Mouse (Mus musculus) heart, embryonic 11.5 days (tissue): ENCODE measurements at regions not wholly inside any gene's neighbourhood (a gene's known extent, or its start where the extent isn't known, plus 50 kb on each side); places are given as distances from the start of the nearest gene placed in this dataset.

Experiments used
- ATAC-seq: fragments of 200-750 bp; cut with Nextera tagmentation; replicated peaks from 2 replicates; pipeline ENCODE4 v1.8.0; 2017; ENCODE audit warnings: moderate library complexity; ENCODE audit not compliant: insufficient number of reproducible peaks, low FRiP score, low TSS enrichment
- H3K27ac ChIP-seq: fragments of 300-500 bp; sonication (generic); 2 replicates; pipeline ENCODE4 v1.5.1; 2014; ENCODE audit warnings: mild to moderate bottlenecking, low read depth, low read length
- H3K27me3 ChIP-seq: fragments of 300-500 bp; sonication (generic); 2 replicates; pipeline ENCODE4 v1.6.1; 2014; ENCODE audit warnings: mild to moderate bottlenecking, low read length, mixed read lengths; ENCODE audit not compliant: control insufficient read depth, insufficient read depth
- H3K36me3 ChIP-seq: fragments of 300-500 bp; sonication (generic); 2 replicates; pipeline ENCODE4 v1.6.1; 2014; ENCODE audit warnings: mild to moderate bottlenecking, low read length, moderate library complexity, mixed read lengths; ENCODE audit not compliant: control insufficient read depth, insufficient read depth
- H3K4me1 ChIP-seq: fragments of 300-500 bp; sonication (generic); 2 replicates; pipeline ENCODE4 v1.6.1; 2014; ENCODE audit warnings: low read length; ENCODE audit not compliant: control insufficient read depth, insufficient read depth
- H3K4me2 ChIP-seq: fragments of 300-500 bp; sonication (generic); 2 replicates; pipeline ENCODE4 v1.6.1; 2014; ENCODE audit warnings: mild to moderate bottlenecking, moderate library complexity
- H3K4me3 ChIP-seq: fragments of 300-500 bp; sonication (generic); 2 replicates; pipeline ENCODE4 v1.5.1; 2014; ENCODE audit warnings: low read depth, low read length
- H3K9ac ChIP-seq: fragments of 300-500 bp; sonication (generic); 2 replicates; pipeline ENCODE4 v1.6.1; 2014; ENCODE audit warnings: mild to moderate bottlenecking, low read depth, low read length, moderate library complexity
- H3K9me3 ChIP-seq: fragments of 300-500 bp; sonication (generic); replicated peaks from 2 replicates; pipeline ENCODE4 v1.6.1; 2016; ENCODE audit warnings: low read length; ENCODE audit not compliant: control insufficient read depth
- WGBS: fragments of 180-500 bp; shearing (Covaris S2); extraction: QIAGEN DNeasy Blood & Tissue Kit; methylation state at CpG from one replicate; pipeline ENCODE4 v1.1.7; 2014; ENCODE audit not compliant: insufficient replicate concordance; 5-methylcytosine and 5-hydroxymethylcytosine counted together

- H3K4me2 ChIP-seq: no peak overlapping the region
- H3K9ac ChIP-seq: no peak overlapping the region
- H3K36me3 ChIP-seq: no peaks in the 10 kb centered on the region
- no peaks in the 10 kb centered on the region for H3K27me3 ChIP-seq
- no peaks in the 10 kb centered on the region for H3K9me3 ChIP-seq
- no peak for ATAC-seq
- H3K4me3 ChIP-seq: no peak overlapping the region
- WGBS: 67% methylated on average over 4 of the region's 4 CpGs
- H3K4me1 ChIP-seq: no peaks in the 10 kb centered on the region
- H3K27ac ChIP-seq: no peak overlapping the region
Observed at GRCm38 (mm10) chr13:107389535-107390150, 367.7 kb upstream of the Kif2a start.

- 54% methylated on average over 3 of the region's 3 CpGs for WGBS
- Histone ChIP-seq H3K27ac (no peak overlapping the region), H3K4me3 (no peak overlapping the region), H3K27me3 (no peaks in the 10 kb centered on the region), H3K4me2 (no peak overlapping the region), H3K36me3 (no peaks in the 10 kb centered on the region), H3K9ac (no peak overlapping the region), H3K4me1 (no peaks in the 10 kb centered on the region), H3K9me3 (no peaks in the 10 kb centered on the region)
- ATAC-seq: no peak
Observed at GRCm38 (mm10) chr13:107389074-107389473, 367.1 kb upstream of the Kif2a start.

GRCm38 (mm10) chr13:107378076-107378475, 356.1 kb upstream of the Kif2a start:
- no peak overlapping the region for H3K4me3 ChIP-seq
- no peak overlapping the region for H3K9ac ChIP-seq
- WGBS: 50% methylated on average over 1 of the region's 1 CpGs
- no peaks in the 10 kb centered on the region for H3K9me3 ChIP-seq
- H3K4me1 ChIP-seq: no peaks in the 10 kb centered on the region
- ATAC-seq: no peak
- no peaks in the 10 kb centered on the region for H3K36me3 ChIP-seq
- H3K27ac ChIP-seq: no peak overlapping the region
- H3K4me2 ChIP-seq: no peak overlapping the region
- H3K27me3 ChIP-seq: no peaks in the 10 kb centered on the region

- no peaks in the 10 kb centered on the region for H3K9me3 ChIP-seq
- WGBS: 76% methylated on average over 3 of the region's 3 CpGs
- no peak overlapping the region for H3K4me3 ChIP-seq
- H3K9ac ChIP-seq: no peak overlapping the region
- no peak for ATAC-seq
- H3K4me1 ChIP-seq: no peaks in the 10 kb centered on the region
- no peaks in the 10 kb centered on the region for H3K36me3 ChIP-seq
- H3K4me2 ChIP-seq: no peak overlapping the region
- no peaks in the 10 kb centered on the region for H3K27me3 ChIP-seq
- H3K27ac ChIP-seq: no peak overlapping the region
Observed at GRCm38 (mm10) chr13:107372666-107373065, 350.7 kb upstream of the Kif2a start.

- 35% methylated on average over 17 of the region's 17 CpGs for WGBS
- H3K4me1 ChIP-seq: no peaks in the 10 kb centered on the region
- H3K4me3 ChIP-seq: no peak overlapping the region
- H3K9me3 ChIP-seq: no peaks in the 10 kb centered on the region
- H3K9ac ChIP-seq: no peak overlapping the region
- no peak overlapping the region for H3K27ac ChIP-seq
- no peak for ATAC-seq
- H3K4me2 ChIP-seq: no peak overlapping the region
- H3K36me3 ChIP-seq: no peaks in the 10 kb centered on the region
- no peaks in the 10 kb centered on the region for H3K27me3 ChIP-seq
Observed at GRCm38 (mm10) chr13:107371616-107372582, 350.0 kb upstream of the Kif2a start.

GRCm38 (mm10) chr13:107367639-107368038, 345.7 kb upstream of the Kif2a start:
- no peak overlapping the region for H3K4me2 ChIP-seq
- 87% methylated on average over 9 of the region's 9 CpGs for WGBS
- no peaks in the 10 kb centered on the region for H3K36me3 ChIP-seq
- no peak overlapping the region for H3K9ac ChIP-seq
- H3K27ac ChIP-seq: no peak overlapping the region
- ATAC-seq: no peak
- no peaks in the 10 kb centered on the region for H3K4me1 ChIP-seq
- H3K9me3 ChIP-seq: no peaks in the 10 kb centered on the region
- H3K4me3 ChIP-seq: no peak overlapping the region
- no peaks in the 10 kb centered on the region for H3K27me3 ChIP-seq

- 80% methylated on average over 6 of the region's 6 CpGs for WGBS
- ATAC-seq: no peak
- H3K27ac ChIP-seq: no peak overlapping the region
- no peaks in the 10 kb centered on the region for H3K36me3 ChIP-seq
- H3K27me3 ChIP-seq: no peaks in the 10 kb centered on the region
- no peak overlapping the region for H3K4me2 ChIP-seq
- H3K4me1 ChIP-seq: no peaks in the 10 kb centered on the region
- H3K9ac ChIP-seq: no peak overlapping the region
- H3K4me3 ChIP-seq: no peak overlapping the region
- no peaks in the 10 kb centered on the region for H3K9me3 ChIP-seq
Observed at GRCm38 (mm10) chr13:107365766-107366165, 343.8 kb upstream of the Kif2a start.

GRCm38 (mm10) chr13:107365241-107365640, 343.3 kb upstream of the Kif2a start:
- 67% methylated on average over 7 of the region's 7 CpGs for WGBS

More at GRCm38 (mm10) chr13:107365241-107365640, 343.3 kb upstream of the Kif2a start:
- Histone ChIP-seq H3K4me1 (no peaks in the 10 kb centered on the region), H3K4me2 (no peak overlapping the region), H3K36me3 (no peaks in the 10 kb centered on the region), H3K4me3 (no peak overlapping the region), H3K9me3 (no peaks in the 10 kb centered on the region), H3K9ac (no peak overlapping the region), H3K27me3 (no peaks in the 10 kb centered on the region), H3K27ac (no peak overlapping the region)
- ATAC-seq: no peak
